Mouse (Mus musculus) liver, adult 2 months (tissue): ENCODE data around the gene H2-M10.2.

ENCODE experiments used
- CTCF ChIP-seq: fragments of 200-500 bp; IDR thresholded peaks from 2 replicates; pipeline ENCODE4 v1.5.1; 2011; ENCODE audit warnings: low read depth, low read length, control low read depth
- POLR2A ChIP-seq: fragments of 200-500 bp; IDR thresholded peaks from 2 replicates; pipeline ENCODE4 v1.6.1; 2011; ENCODE audit warnings: low read length, control low read depth; ENCODE audit not compliant: insufficient read depth; ENCODE audit errors: extremely low read depth

- no peak for TF ChIP-seq POLR2A
- TF ChIP-seq CTCF: no peak
These were observed 20.5 kb downstream of the H2-M10.2 start for GRCm38 (mm10) chr17:36265834-36266233.
